Mouse (Mus musculus) CH12.LX (cell line): ENCODE measurements around the gene Fyb.

Source experiments
- EP300 ChIP-seq: IDR thresholded peaks from 2 replicates; pipeline ENCODE4 v1.6.1; 2011; ENCODE audit warnings: low read length, improper control_type of control experiment
- POLR2AphosphoS2 ChIP-seq: IDR thresholded peaks from 2 replicates; pipeline ENCODE4 v1.6.1; 2011; ENCODE audit warnings: low read depth, low read length, improper control_type of control experiment
- RCOR1 ChIP-seq: conservative IDR thresholded peaks from 2 replicates; pipeline ENCODE4 v1.6.1; 2012; ENCODE audit warnings: low read depth, mild to moderate bottlenecking, inconsistent platforms, low read length, improper control_type of control experiment
- USF1 ChIP-seq: IDR thresholded peaks from 2 replicates; pipeline ENCODE4 v1.6.1; 2014; ENCODE audit warnings: low read depth, mild to moderate bottlenecking, inconsistent platforms, low read length, improper control_type of control experiment
- ZC3H11A ChIP-seq: IDR thresholded peaks from 2 replicates; pipeline ENCODE4 v1.6.1; 2012; ENCODE audit warnings: low read depth, mild to moderate bottlenecking, inconsistent platforms, low read length, improper control_type of control experiment

- TF ChIP-seq ZC3H11A (no peak), USF1 (no peak), POLR2AphosphoS2 (no peak), RCOR1 (no peak), EP300 (no peak)
Measured at GRCm38 (mm10) chr15:6610703-6611102, 88.0 kb downstream of the Fyb start.
